Mouse (Mus musculus) ES-Bruce4 (cell line): Measurements from ENCODE around the gene Col5a1.

ENCODE experiments used
- CTCF ChIP-seq: IDR thresholded peaks from one replicate; pipeline ENCODE4 v1.8.1; 2011; ENCODE audit warnings: low read depth, low read length
- EP300 ChIP-seq: IDR thresholded peaks from 2 replicates; pipeline ENCODE4 v1.6.1; 2011; ENCODE audit warnings: low read depth, low read length; ENCODE audit not compliant: insufficient read depth
- POLR2A ChIP-seq: IDR thresholded peaks from one replicate; pipeline ENCODE4 v1.8.1; 2011; ENCODE audit warnings: low read length; ENCODE audit not compliant: insufficient read depth

- TF ChIP-seq CTCF: no peak
- TF ChIP-seq POLR2A: no peak
- TF ChIP-seq EP300: no peak
Observed at GRCm38 (mm10) chr2:27858348-27858903, 27.8 kb upstream of the Col5a1 start.
